Mouse (Mus musculus) retina, postnatal 1 day (tissue): ENCODE results near the gene Zcchc10.
"Not testable (repeated sequence)": the region's sequence is repeated elsewhere in the genome, so short reads cannot be mapped to it uniquely, and the experiment has no call there.

Experiments used
- DNase-seq: peaks from one replicate; pipeline ENCODE4 v3.0.0-alpha.2; 2012

Zcchc10 gene

GRCm38 (mm10) chr11:53324512-53324968 lies at the start of gene Zcchc10:
TSS of gene Zcchc10 (plus strand) at chr11:53324679.
- DNase-seq, result peak; percentile 92

GRCm38 (mm10) chr11:53275358-53275757 lies 49.1 kb upstream of the Zcchc10 start:
- no peak for DNase-seq

- DNase-seq, result no peak
Measured at GRCm38 (mm10) chr11:53278411-53278810, 46.1 kb upstream of the Zcchc10 start.

GRCm38 (mm10) chr11:53285885-53286284 lies 38.6 kb upstream of the Zcchc10 start:
- no peak for DNase-seq

- not testable (repeated sequence) for DNase-seq
Measured at GRCm38 (mm10) chr11:53290187-53290586, 34.3 kb upstream of the Zcchc10 start.

- DNase-seq, result no peak
Measured at GRCm38 (mm10) chr11:53290871-53291270, 33.6 kb upstream of the Zcchc10 start.

GRCm38 (mm10) chr11:53294441-53294840 lies 30.0 kb upstream of the Zcchc10 start:
- DNase-seq, result no peak

GRCm38 (mm10) chr11:53296880-53297279 lies 27.6 kb upstream of the Zcchc10 start:
- no peak for DNase-seq

- DNase-seq, result no peak
Measured at GRCm38 (mm10) chr11:53297947-53298860, 26.3 kb upstream of the Zcchc10 start.

GRCm38 (mm10) chr11:53299551-53300329 lies 24.7 kb upstream of the Zcchc10 start:
- peak; percentile 57 for DNase-seq

- DNase-seq, result peak; percentile 100
Measured at GRCm38 (mm10) chr11:53300330-53301166, 23.9 kb upstream of the Zcchc10 start, which contains the start of gene Hspa4. TSS of gene Hspa4 (minus strand) at chr11:53300457.

- no peak for DNase-seq
Measured at GRCm38 (mm10) chr11:53301167-53301515, 23.3 kb upstream of the Zcchc10 start.

- no peak for DNase-seq
Measured at GRCm38 (mm10) chr11:53304044-53304840, 20.2 kb upstream of the Zcchc10 start.

GRCm38 (mm10) chr11:53306965-53307364 lies 17.5 kb upstream of the Zcchc10 start:
- DNase-seq, result no peak

- DNase-seq, result peak; percentile 55
Measured at GRCm38 (mm10) chr11:53307558-53308065, 16.9 kb upstream of the Zcchc10 start.

GRCm38 (mm10) chr11:53308251-53308864 lies 16.1 kb upstream of the Zcchc10 start:
- no peak for DNase-seq

- DNase-seq, result no peak
Measured at GRCm38 (mm10) chr11:53308884-53309310, 15.6 kb upstream of the Zcchc10 start.

GRCm38 (mm10) chr11:53311385-53311784 lies 13.1 kb upstream of the Zcchc10 start:
- DNase-seq, result no peak

GRCm38 (mm10) chr11:53312823-53313222 lies 11.7 kb upstream of the Zcchc10 start:
- not testable (repeated sequence) for DNase-seq

- DNase-seq, result no peak
Measured at GRCm38 (mm10) chr11:53314770-53315173, 9.7 kb upstream of the Zcchc10 start.

GRCm38 (mm10) chr11:53316996-53317395 lies 7.5 kb upstream of the Zcchc10 start:
- no peak for DNase-seq
